Mouse (Mus musculus) liver, embryonic 14.5 days (tissue): ENCODE measurements around the gene Zfp688.

Source experiments
- CTCF ChIP-seq: IDR thresholded peaks from 2 replicates; pipeline ENCODE4 v1.5.1; 2016; ENCODE audit warnings: antibody characterized with exemption, low read depth, control low read depth
- EP300 ChIP-seq: IDR thresholded peaks from 2 replicates; pipeline ENCODE4 v1.6.1; 2016; ENCODE audit warnings: antibody characterized with exemption, low read depth

GRCm38 (mm10) chr7:127437724-127438123 is 15.9 kb upstream of the Zfp688 start:
- TF ChIP-seq CTCF (peak; percentile 77), EP300 (no peak)
